Mouse (Mus musculus): ENCODE measurements around the gene Vsx2. TPM values are rescaled to one million over a fixed set of nuclear protein-coding genes. Genes with fewer than 3 reads are reported as not detected.

Gene Vsx2
- total and polyA plus RNA-seq, 2 experiments from 2014 or later: 2.4 to 2.5 TPM

GRCm38 (mm10) chr12:84572341-84572720 is 2.8 kb downstream of the Vsx2 start:
- WGBS: 9% methylated on average over 7 of the region's 7 CpGs
- no peak overlapping the region for H3K4me2 ChIP-seq (ENCODE audit: low read depth, low read length)
- DNase-seq (ENCODE audit: low spot score) (no peak), ATAC-seq (no peak)
- H3K36me3 ChIP-seq (ENCODE audit: insufficient read depth, low read length): no peaks in the 10 kb centered on the region
- H3K27ac ChIP-seq: no peak overlapping the region
- H3K9me3 ChIP-seq (ENCODE audit: low read length): no peaks in the 10 kb centered on the region
- TF ChIP-seq CTCF (IDR thresholded peaks at IDR 0.05; ENCODE audit: low read depth): no peak
- H3K9ac ChIP-seq (replicated peaks; ENCODE audit: low read length): no peak overlapping the region
- H3K4me3 ChIP-seq (ENCODE audit: low read length): no peak overlapping the region
- peaks cover 75% of the 10 kb centered on the region for H3K27me3 ChIP-seq (ENCODE audit: insufficient read depth, low read length)
- H3K4me1 ChIP-seq (ENCODE audit: insufficient read depth, low read length): no peaks in the 10 kb centered on the region

DNA sequence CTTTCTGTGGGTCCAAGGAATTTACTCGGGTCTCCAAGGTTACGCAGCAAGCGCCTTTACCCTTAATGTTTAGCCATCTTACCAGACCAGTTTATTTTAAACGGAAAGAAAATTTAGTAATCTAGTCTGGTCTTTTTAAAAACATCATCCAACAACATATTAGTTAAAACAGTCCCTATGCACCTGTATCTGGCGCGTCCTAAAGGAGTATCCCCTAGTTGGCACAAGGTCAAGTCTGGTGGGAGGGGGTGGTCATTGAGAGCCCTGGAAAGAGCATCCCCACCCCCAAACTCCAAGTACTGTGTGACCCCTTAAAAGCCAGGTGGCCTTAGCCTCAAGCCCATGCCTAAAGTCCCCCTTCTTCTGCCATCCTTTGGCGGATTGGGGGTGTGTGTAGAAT is 3.5 kb downstream of the Vsx2 start:
- Histone ChIP-seq H3K4me1 (ENCODE audit: insufficient read depth, low read length) (no peaks in the 10 kb centered on the region), H3K9ac (replicated peaks; ENCODE audit: low read length) (no peak overlapping the region), H3K4me3 (ENCODE audit: low read length) (no peak overlapping the region), H3K36me3 (ENCODE audit: insufficient read depth, low read length) (no peaks in the 10 kb centered on the region), H3K27ac (no peak overlapping the region), H3K9me3 (ENCODE audit: low read length) (no peaks in the 10 kb centered on the region), H3K4me2 (ENCODE audit: low read depth, low read length) (no peak overlapping the region), H3K27me3 (ENCODE audit: insufficient read depth, low read length) (peaks cover 67% of the 10 kb centered on the region)
- no peak for TF ChIP-seq CTCF (IDR thresholded peaks at IDR 0.05; ENCODE audit: low read depth)
- no peak for DNase-seq (ENCODE audit: low spot score)
- no peak for ATAC-seq
- 19% methylated on average over 7 of the region's 7 CpGs for WGBS

DNA sequence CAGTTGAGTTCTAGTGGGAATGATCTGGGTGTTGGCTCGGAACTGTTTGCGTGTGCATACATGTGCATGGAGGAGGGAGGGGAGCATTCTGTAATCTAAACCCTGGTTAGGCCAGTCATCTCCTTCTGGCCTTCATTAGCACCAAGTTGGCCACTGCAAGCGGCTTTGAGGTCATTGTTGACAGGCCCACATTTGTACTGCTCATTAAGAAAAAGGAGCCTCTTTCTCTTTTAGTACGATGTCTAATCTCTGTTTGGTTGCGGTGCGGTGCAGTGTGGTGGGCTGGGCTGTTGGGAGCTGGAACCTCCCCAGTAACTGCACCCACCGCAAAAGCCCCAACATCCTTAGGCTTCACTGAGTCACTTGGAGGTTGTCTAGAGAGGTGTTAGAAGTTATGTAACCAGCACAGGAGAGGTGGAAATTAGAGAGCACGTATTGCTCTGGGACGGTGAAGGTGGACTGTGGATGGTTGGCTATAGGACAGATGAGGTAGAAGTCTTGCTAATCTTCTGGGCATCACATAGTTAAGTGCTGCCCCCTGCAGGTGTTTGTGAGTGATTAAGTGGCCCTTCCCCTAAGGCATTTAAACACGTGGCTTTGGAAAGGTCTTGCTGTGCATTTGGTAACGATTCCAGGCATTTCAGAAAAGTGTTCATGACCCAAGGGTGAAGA is 8.3 kb downstream of the Vsx2 start:
- ATAC-seq: no peak
- 77% methylated on average over 11 of the region's 11 CpGs for WGBS
- Histone ChIP-seq H3K27me3 (ENCODE audit: insufficient read depth, low read length) (peaks cover 23% of the 10 kb centered on the region), H3K4me2 (ENCODE audit: low read depth, low read length) (no peak overlapping the region), H3K9me3 (ENCODE audit: low read length) (no peaks in the 10 kb centered on the region), H3K9ac (replicated peaks; ENCODE audit: low read length) (no peak overlapping the region), H3K36me3 (ENCODE audit: insufficient read depth, low read length) (no peaks in the 10 kb centered on the region), H3K27ac (no peak overlapping the region), H3K4me1 (ENCODE audit: insufficient read depth, low read length) (no peaks in the 10 kb centered on the region), H3K4me3 (ENCODE audit: low read length) (no peak overlapping the region)
- peak; percentile 24; the same call in 1 of the 2 replicates for TF ChIP-seq CTCF (IDR thresholded peaks at IDR 0.05; ENCODE audit: low read depth)
- DNase-seq (ENCODE audit: low spot score): no peak

- H3K36me3 ChIP-seq (ENCODE audit: insufficient read depth, low read length): no peaks in the 10 kb centered on the region
- 28% methylated on average over 5 of the region's 5 CpGs for WGBS
- ATAC-seq: peak; percentile 47; the same call in 1 of the 2 replicates
- no peaks in the 10 kb centered on the region for H3K4me1 ChIP-seq (ENCODE audit: insufficient read depth, low read length)
- no peak for TF ChIP-seq CTCF (IDR thresholded peaks at IDR 0.05; ENCODE audit: low read depth)
- no peak overlapping the region for H3K4me3 ChIP-seq (ENCODE audit: low read length)
- no peak overlapping the region for H3K9ac ChIP-seq (replicated peaks; ENCODE audit: low read length)
- no peak overlapping the region for H3K27ac ChIP-seq
- no peak for DNase-seq (ENCODE audit: low spot score)
- no peaks in the 10 kb centered on the region for H3K9me3 ChIP-seq (ENCODE audit: low read length)
- no peak overlapping the region for H3K4me2 ChIP-seq (ENCODE audit: low read depth, low read length)
- peaks cover 18% of the 10 kb centered on the region for H3K27me3 ChIP-seq (ENCODE audit: insufficient read depth, low read length)
Observed at GRCm38 (mm10) chr12:84578440-84578770, 8.8 kb downstream of the Vsx2 start.

- Histone ChIP-seq H3K27me3 (ENCODE audit: insufficient read depth, low read length) (no peaks in the 10 kb centered on the region), H3K27ac (no peak overlapping the region), H3K36me3 (ENCODE audit: insufficient read depth, low read length) (no peaks in the 10 kb centered on the region), H3K9ac (replicated peaks; ENCODE audit: low read length) (no peak overlapping the region), H3K4me3 (ENCODE audit: low read length) (no peak overlapping the region), H3K4me2 (ENCODE audit: low read depth, low read length) (no peak overlapping the region), H3K9me3 (ENCODE audit: low read length) (no peaks in the 10 kb centered on the region), H3K4me1 (ENCODE audit: insufficient read depth, low read length) (no peaks in the 10 kb centered on the region)
- peak; percentile 24 for TF ChIP-seq CTCF (IDR thresholded peaks at IDR 0.05; ENCODE audit: low read depth)
- DNase-seq (ENCODE audit: low spot score): no peak
- WGBS: 90% methylated on average over 2 of the region's 2 CpGs
- no peak for ATAC-seq
Observed at GRCm38 (mm10) chr12:84581285-84581684, 11.7 kb downstream of the Vsx2 start.

DNA sequence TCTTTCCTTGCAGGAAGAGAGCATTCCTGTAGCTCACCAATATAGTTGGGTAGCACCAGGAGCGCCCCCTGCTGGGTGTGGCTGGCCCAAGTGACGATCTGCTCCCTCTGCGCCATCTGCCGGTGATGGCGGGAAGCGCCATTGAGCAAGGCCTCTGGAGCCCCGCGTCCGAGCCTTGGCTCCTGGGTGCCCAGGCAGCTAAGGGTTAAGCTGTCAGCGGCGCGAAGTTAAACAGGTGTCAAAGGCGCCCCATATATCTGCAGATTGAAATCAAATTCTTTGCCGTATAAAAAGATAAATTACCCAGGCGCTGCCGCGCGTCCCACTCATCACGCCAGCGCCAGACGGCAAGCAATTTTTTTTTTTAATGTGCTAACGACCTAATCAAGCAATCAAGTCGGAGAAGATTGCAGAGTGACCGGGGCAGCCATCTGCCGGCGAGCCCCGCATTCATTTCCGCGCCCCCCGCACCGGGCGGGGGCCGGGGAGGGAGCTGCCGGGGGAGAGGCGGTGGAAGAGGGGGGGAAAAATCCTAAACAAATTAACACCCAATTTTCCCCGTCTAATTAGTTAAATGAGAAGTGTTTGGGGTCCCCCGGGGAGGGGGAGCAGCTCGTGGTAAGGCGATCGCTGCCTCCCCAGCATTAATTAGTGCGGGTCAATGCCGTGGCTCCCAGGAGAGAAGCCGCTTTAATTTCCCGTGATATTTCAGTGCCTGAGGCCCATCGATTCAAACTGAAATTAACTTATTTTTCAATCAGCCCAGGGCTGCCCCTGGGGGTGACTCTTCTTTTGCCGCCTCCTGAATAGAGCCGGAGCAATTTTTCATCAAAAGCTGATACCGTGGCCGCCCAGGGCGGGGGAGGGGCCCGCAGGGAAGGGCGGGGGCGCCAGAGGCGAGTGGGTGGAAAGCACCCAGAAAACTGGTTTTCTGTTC is 20.5 kb downstream of the Vsx2 start:
- Histone ChIP-seq H3K36me3 (ENCODE audit: insufficient read depth, low read length) (no peaks in the 10 kb centered on the region), H3K27ac (peak overlapping the region; percentile 1; the same call in 1 of the 2 replicates), H3K4me2 (ENCODE audit: low read depth, low read length) (peak overlapping the region; percentile 93), H3K9me3 (ENCODE audit: low read length) (no peaks in the 10 kb centered on the region), H3K4me3 (ENCODE audit: low read length) (peak overlapping the region; percentile 46), H3K27me3 (ENCODE audit: insufficient read depth, low read length) (no peaks in the 10 kb centered on the region), H3K4me1 (ENCODE audit: insufficient read depth, low read length) (no peaks in the 10 kb centered on the region), H3K9ac (replicated peaks; ENCODE audit: low read length) (peak overlapping the region; percentile 40)
- DNase-seq (ENCODE audit: low spot score) (peak; percentile 96), ATAC-seq (peak; percentile 83)
- peak; percentile 100 for TF ChIP-seq CTCF (IDR thresholded peaks at IDR 0.05; ENCODE audit: low read depth)
- WGBS: 1% methylated on average over 54 of the region's 54 CpGs
